Comparison of ENCODE assay signal across 8 mouse cellular contexts in the genomic region with DNA sequence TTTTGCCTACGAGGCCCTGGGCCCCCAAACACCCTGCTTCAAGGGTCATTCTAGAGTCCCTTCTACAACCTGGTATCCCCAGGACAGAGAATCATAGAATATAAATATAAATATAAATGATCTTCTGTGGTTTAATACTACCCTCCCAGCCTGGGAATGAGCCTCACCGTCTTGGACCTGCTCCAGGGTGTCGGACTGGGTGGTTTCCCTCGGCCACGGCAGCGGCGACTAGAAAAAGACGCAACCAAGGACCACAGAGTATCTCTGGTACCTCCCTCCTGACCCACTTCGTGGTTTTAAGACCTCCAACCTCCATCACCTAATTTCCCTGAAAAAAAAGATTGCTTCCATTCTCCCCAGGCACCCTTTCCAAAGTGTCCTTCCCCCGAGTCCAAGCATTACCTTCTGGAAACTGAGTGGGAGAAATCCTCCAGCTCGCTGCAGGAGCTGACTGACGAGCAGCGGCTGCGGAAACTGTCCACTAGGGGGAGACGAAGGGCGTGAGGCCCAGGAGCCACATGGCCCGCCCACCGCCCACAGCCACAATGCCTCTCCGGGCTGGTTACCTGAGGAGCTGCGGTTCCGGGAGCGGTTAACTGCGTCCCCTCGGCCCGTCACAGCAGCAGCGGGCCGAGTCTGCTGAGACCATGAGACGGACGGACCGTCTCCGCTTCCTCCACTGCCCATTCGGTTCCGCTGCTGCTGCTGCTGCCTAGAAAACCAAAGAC. TPM values are rescaled to one million over a fixed set of nuclear protein-coding genes. Genes with fewer than 3 reads are reported as not detected.
DNase-seq lines count a peak whose midpoint lies in the region; ATAC-seq and TF ChIP-seq lines count a peak whose summit lies in the region.

No protein-coding gene starts in this region.

- no peaks in the 10 kb centered on the region for H3K79me3 ChIP-seq in C2C12 (ENCODE audit: low read depth)

- no peaks in the 10 kb centered on the region for H3K79me2 ChIP-seq in C2C12 (ENCODE audit: control insufficient read depth, insufficient read depth)

- H3K36me3 ChIP-seq in C2C12 (ENCODE audit: control insufficient read depth, insufficient read depth): no peaks in the 10 kb centered on the region
- H3K36me3 ChIP-seq in erythroblast, embryonic 14.5 days (ENCODE audit: control insufficient read depth): no peaks in the 10 kb centered on the region; the same call in 1 of the 2 replicates
- 0 out of 2 replicates have a peak, but pooled peaks cover under 1% of the 10 kb centered on the region for H3K36me3 ChIP-seq in heart, embryonic 12.5 days
- no peaks in the 10 kb centered on the region for H3K36me3 ChIP-seq in kidney, postnatal 0 days (ENCODE audit: insufficient read depth, low read length)
- H3K36me3 ChIP-seq in liver, embryonic 11.5 days (ENCODE audit: control insufficient read depth, insufficient read depth, low read length): no peaks in the 10 kb centered on the region
- H3K36me3 ChIP-seq in stomach, embryonic 14.5 days (ENCODE audit: control insufficient read depth, insufficient read depth, low read length): no peaks in the 10 kb centered on the region; the same call in 1 of the 2 replicates

- H3K4me2 ChIP-seq in heart, embryonic 12.5 days: peak overlapping the region; percentile 94
- H3K4me2 ChIP-seq in kidney, postnatal 0 days (ENCODE audit: low read length): peak overlapping the region; percentile 85
- H3K4me2 ChIP-seq in liver, embryonic 11.5 days: peak overlapping the region; percentile 74
- peak overlapping the region; percentile 62 for H3K4me2 ChIP-seq in stomach, embryonic 14.5 days (replicated peaks; ENCODE audit: low read depth, low read length)

- H3K27me3 ChIP-seq in C2C12 (ENCODE audit: control insufficient read depth, insufficient read depth, insufficient read length): no peaks in the 10 kb centered on the region
- peaks cover 19% of the 10 kb centered on the region for H3K27me3 ChIP-seq in erythroblast, embryonic 14.5 days (ENCODE audit: control insufficient read depth)
- peaks cover 28% of the 10 kb centered on the region for H3K27me3 ChIP-seq in heart, embryonic 12.5 days (replicated peaks)
- H3K27me3 ChIP-seq in kidney, postnatal 0 days (ENCODE audit: insufficient read depth, low read length): no peaks in the 10 kb centered on the region
- H3K27me3 ChIP-seq in liver, embryonic 11.5 days (replicated peaks; ENCODE audit: control insufficient read depth, insufficient read depth, low read length): peaks cover 18% of the 10 kb centered on the region
- H3K27me3 ChIP-seq in stomach, embryonic 14.5 days (ENCODE audit: control insufficient read depth, insufficient read depth, low read length): no peaks in the 10 kb centered on the region

- H3K4me1 ChIP-seq in erythroblast, embryonic 14.5 days (ENCODE audit: control insufficient read depth): peaks cover 21% of the 10 kb centered on the region
- peaks cover 21% of the 10 kb centered on the region for H3K4me1 ChIP-seq in heart, embryonic 12.5 days (replicated peaks)
- peaks cover 19% of the 10 kb centered on the region for H3K4me1 ChIP-seq in kidney, postnatal 0 days (replicated peaks; ENCODE audit: insufficient read depth, low read length)
- H3K4me1 ChIP-seq in liver, embryonic 11.5 days (replicated peaks; ENCODE audit: control insufficient read depth, insufficient read depth, low read length): peaks cover 15% of the 10 kb centered on the region
- H3K4me1 ChIP-seq in stomach, embryonic 14.5 days (ENCODE audit: control insufficient read depth, insufficient read depth, low read length): peaks cover 16% of the 10 kb centered on the region; the same call in 1 of the 2 replicates

- peak overlapping the region; percentile 31 for H3ac ChIP-seq in C2C12 (ENCODE audit: control insufficient read depth, insufficient read length, low read depth)

- H3K4me3 ChIP-seq in C2C12 (ENCODE audit: insufficient read depth, poor library complexity, severe bottlenecking): no peak overlapping the region
- peak overlapping the region; percentile 44 for H3K4me3 ChIP-seq in erythroblast, embryonic 14.5 days (replicated peaks)
- H3K4me3 ChIP-seq in heart, embryonic 12.5 days: peak overlapping the region; percentile 48
- peak overlapping the region; percentile 28 for H3K4me3 ChIP-seq in kidney, postnatal 0 days (replicated peaks; ENCODE audit: low read depth, low read length)
- peak overlapping the region; percentile 27 for H3K4me3 ChIP-seq in liver, embryonic 11.5 days (ENCODE audit: low read depth, low read length)
- peak overlapping the region; percentile 22 for H3K4me3 ChIP-seq in stomach, embryonic 14.5 days (ENCODE audit: low read depth, low read length)

- no peaks in the 10 kb centered on the region for H3K9me3 ChIP-seq in erythroblast, embryonic 14.5 days (ENCODE audit: control insufficient read depth, low read length)
- H3K9me3 ChIP-seq in heart, embryonic 12.5 days (replicated peaks): no peaks in the 10 kb centered on the region
- H3K9me3 ChIP-seq in kidney, postnatal 0 days (replicated peaks; ENCODE audit: low read length): no peaks in the 10 kb centered on the region
- no peaks in the 10 kb centered on the region for H3K9me3 ChIP-seq in liver, embryonic 11.5 days (ENCODE audit: control insufficient read depth, low read length)
- no peaks in the 10 kb centered on the region for H3K9me3 ChIP-seq in stomach, embryonic 14.5 days (ENCODE audit: control insufficient read depth, low read depth, low read length)

- H3K9ac ChIP-seq in heart, embryonic 12.5 days: peak overlapping the region; percentile 69
- no peak overlapping the region for H3K9ac ChIP-seq in kidney, postnatal 0 days (ENCODE audit: low read depth, low read length)
- H3K9ac ChIP-seq in liver, embryonic 11.5 days (ENCODE audit: low read depth, low read length): no peak overlapping the region
- 0 out of 2 replicates have a peak overlapping the region, but pooled peaks have one; percentile 2 for H3K9ac ChIP-seq in stomach, embryonic 14.5 days (replicated peaks; ENCODE audit: low read depth, low read length)

- no peak overlapping the region for H3K27ac ChIP-seq in heart, embryonic 12.5 days (ENCODE audit: poor library complexity, severe bottlenecking)
- no peak overlapping the region for H3K27ac ChIP-seq in kidney, postnatal 0 days
- no peak overlapping the region for H3K27ac ChIP-seq in liver, embryonic 11.5 days (ENCODE audit: low read depth, low read length)
- no peak overlapping the region for H3K27ac ChIP-seq in stomach, embryonic 14.5 days (ENCODE audit: low read length)

- peak; percentile 67; the same call in 1 of the 2 replicates for ATAC-seq in heart, embryonic 12.5 days (ENCODE audit: insufficient number of reproducible peaks, low FRiP score)
- ATAC-seq in kidney, postnatal 0 days (replicated peaks; ENCODE audit: low FRiP score, low read depth): peak; percentile 61
- peak; percentile 62 for ATAC-seq in liver, embryonic 11.5 days (replicated peaks; ENCODE audit: low FRiP score)
- peak; percentile 62; the same call in 1 of the 2 replicates for ATAC-seq in stomach, embryonic 14.5 days (ENCODE audit: insufficient number of reproducible peaks, insufficient read depth, low FRiP score, low read depth)

- WGBS in heart, embryonic 12.5 days: 18% methylated on average over 33 of the region's 33 CpGs
- WGBS in kidney, postnatal 0 days: 19% methylated on average over 33 of the region's 33 CpGs
- 20% methylated on average over 33 of the region's 33 CpGs for WGBS in liver, embryonic 11.5 days
- WGBS in stomach, embryonic 14.5 days: 20% methylated on average over 33 of the region's 33 CpGs

- DNase-seq in brain, embryonic 18.5 days (ENCODE audit: low read depth, low spot score): peak; percentile 57
- peak; percentile 88 for DNase-seq in kidney, postnatal 0 days (ENCODE audit: low spot score)
- DNase-seq in liver, embryonic 11.5 days (ENCODE audit: low spot score): peak; percentile 83
- DNase-seq in natural killer cell, adult 2 months (ENCODE audit: low spot score in 2 of 2): peak; percentile 65 to 76

- peak; percentile 66 for TF ChIP-seq CTCF in C2C12 (IDR thresholded peaks at IDR 0.05; ENCODE audit: control insufficient read depth, insufficient read depth, insufficient read length)
- peak; percentile 94 for TF ChIP-seq CTCF in kidney, postnatal 0 days (IDR thresholded peaks at IDR 0.05; ENCODE audit: low read depth)

TF ChIP-seq in C2C12, 6 proteins besides CTCF, POLR2A, EP300 and RAD21 (continues in another document):
- no peak for TF ChIP-seq USF1 (IDR thresholded peaks at IDR 0.05; ENCODE audit: low read depth)

RNA-seq across cellular contexts. Expression of a gene that starts 18.2 kb away (rescaled TPM):
- polyA plus RNA-seq in C2C12 (2012; fragmentation: generic; extraction: Trizol): 10.8 TPM
- 3.1 and 4.5 TPM in 2 replicates for polyA plus RNA-seq in erythroblast, embryonic 14.5 days (2012)
- 23.3 and 24.0 TPM in 2 replicates for polyA plus RNA-seq in heart, embryonic 12.5 days (2016; fragmentation: Nextera tagmentation; extraction: Ambion mirVana)
- 22.4 and 26.3 TPM in 2 replicates for polyA plus RNA-seq in kidney, postnatal 0 days (2015; fragmentation: Nextera tagmentation; extraction: Ambion mirVana)
- polyA plus RNA-seq in liver, embryonic 11.5 days (2014; fragmentation: Nextera tagmentation; extraction: Ambion mirVana): 20.8 and 21.1 TPM in 2 replicates
- 18.5 and 21.7 TPM in 2 replicates for polyA plus RNA-seq in stomach, embryonic 14.5 days (2014; fragmentation: Nextera tagmentation; extraction: Ambion mirVana)

RNA-seq across cellular contexts. Expression of a gene that starts 20.9 kb away (rescaled TPM):
- 0.05 TPM for polyA plus RNA-seq in C2C12 (2012; fragmentation: generic; extraction: Trizol)
- polyA plus RNA-seq in erythroblast, embryonic 14.5 days (2012): 0.11 and 0.16 TPM in 2 replicates
- 0.83 and 0.96 TPM in 2 replicates for polyA plus RNA-seq in heart, embryonic 12.5 days (2016; fragmentation: Nextera tagmentation; extraction: Ambion mirVana)
- polyA plus RNA-seq in kidney, postnatal 0 days (2015; fragmentation: Nextera tagmentation; extraction: Ambion mirVana): 2.6 and 3.2 TPM in 2 replicates
- polyA plus RNA-seq in liver, embryonic 11.5 days (2014; fragmentation: Nextera tagmentation; extraction: Ambion mirVana): 7.9 TPM in 2 replicates
- 23.9 and 32.8 TPM in 2 replicates for polyA plus RNA-seq in stomach, embryonic 14.5 days (2014; fragmentation: Nextera tagmentation; extraction: Ambion mirVana)

RNA-seq across cellular contexts. Expression of a gene that starts 33.7 kb away (rescaled TPM):
- 0.05 TPM for polyA plus RNA-seq in C2C12 (2012; fragmentation: generic; extraction: Trizol)
- not detected in 2 replicates for polyA plus RNA-seq in erythroblast, embryonic 14.5 days (2012)
- polyA plus RNA-seq in heart, embryonic 12.5 days (2016; fragmentation: Nextera tagmentation; extraction: Ambion mirVana): 0.60 and 0.64 TPM in 2 replicates
- 0.55 and 0.58 TPM in 2 replicates for polyA plus RNA-seq in kidney, postnatal 0 days (2015; fragmentation: Nextera tagmentation; extraction: Ambion mirVana)
- 0.22 and 0.41 TPM in 2 replicates for polyA plus RNA-seq in liver, embryonic 11.5 days (2014; fragmentation: Nextera tagmentation; extraction: Ambion mirVana)
- 0.81 and 1.2 TPM in 2 replicates for polyA plus RNA-seq in stomach, embryonic 14.5 days (2014; fragmentation: Nextera tagmentation; extraction: Ambion mirVana)

RNA-seq across cellular contexts. Expression of a gene that starts 52.3 kb away (rescaled TPM):
- polyA plus RNA-seq in C2C12 (2012; fragmentation: generic; extraction: Trizol): 0.18 TPM
- polyA plus RNA-seq in erythroblast, embryonic 14.5 days (2012): not detected in 2 replicates
- 0.17 and 0.31 TPM in 2 replicates for polyA plus RNA-seq in heart, embryonic 12.5 days (2016; fragmentation: Nextera tagmentation; extraction: Ambion mirVana)
- polyA plus RNA-seq in kidney, postnatal 0 days (2015; fragmentation: Nextera tagmentation; extraction: Ambion mirVana): 2.0 and 2.5 TPM in 2 replicates
- 0.21 and 0.26 TPM in 2 replicates for polyA plus RNA-seq in liver, embryonic 11.5 days (2014; fragmentation: Nextera tagmentation; extraction: Ambion mirVana)
- polyA plus RNA-seq in stomach, embryonic 14.5 days (2014; fragmentation: Nextera tagmentation; extraction: Ambion mirVana): 1.0 and 1.1 TPM in 2 replicates

Comparison
In these comparisons a context has a peak if more than half of its experiments do, and no peak if none do; other contexts are left out.
1. H3K9ac ChIP-seq: peak in heart, embryonic 12.5 days (single experiment) and stomach, embryonic 14.5 days (single experiment); none in kidney, postnatal 0 days (single experiment) and liver, embryonic 11.5 days (single experiment).
2. Peak in every context shown above with its lines, with median percentiles within 50 percentile points of each other: DNase-seq, ATAC-seq and H3K4me2 ChIP-seq.